Mouse (Mus musculus): Measurements from ENCODE around the gene Rpl19.

DNA sequence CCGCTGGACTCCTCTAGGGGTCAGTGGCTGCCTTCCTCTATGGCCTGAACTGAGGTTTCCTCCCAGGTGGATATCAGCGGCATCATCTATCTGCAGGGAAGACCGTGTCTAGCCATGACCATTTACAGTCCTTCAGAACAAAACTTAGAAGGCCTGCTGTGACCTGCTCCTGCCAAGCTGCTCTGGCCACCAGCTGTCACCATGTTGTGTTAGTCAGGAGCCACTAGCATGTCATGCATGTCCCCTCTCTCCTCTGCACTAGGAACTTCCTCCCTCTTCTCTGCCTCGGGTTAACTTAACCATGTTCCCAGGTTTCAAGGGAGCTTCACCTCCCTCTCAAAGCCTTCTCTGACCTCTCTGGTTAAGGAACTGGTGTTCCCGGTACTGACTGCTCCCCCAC lies 26.8 kb upstream of the Rpl19 start:
- no peak for TF ChIP-seq CTCF (IDR thresholded peaks at IDR 0.05; ENCODE audit: low read depth)
- TF ChIP-seq EP300 (IDR thresholded peaks at IDR 0.05; ENCODE audit: low read depth): no peak

Data from liver, postnatal 0 days (tissue).